Mouse (Mus musculus) natural killer cell, adult 2 months (primary cell): ENCODE results near the gene Rasgrp4.
A peak's percentile ranks its signal among the peaks of the same experiment; 100 is the strongest.
"Not testable (repeated sequence)": the region's sequence is repeated elsewhere in the genome, so short reads cannot be mapped to it uniquely, and the experiment has no call there.

ENCODE experiments used
- DNase-seq, 2 experiments: peaks; one replicate each; pipeline ENCODE4 v3.0.0; 2022; ENCODE audit warnings: low spot score in 2 of 2

Rasgrp4 gene

DNA sequence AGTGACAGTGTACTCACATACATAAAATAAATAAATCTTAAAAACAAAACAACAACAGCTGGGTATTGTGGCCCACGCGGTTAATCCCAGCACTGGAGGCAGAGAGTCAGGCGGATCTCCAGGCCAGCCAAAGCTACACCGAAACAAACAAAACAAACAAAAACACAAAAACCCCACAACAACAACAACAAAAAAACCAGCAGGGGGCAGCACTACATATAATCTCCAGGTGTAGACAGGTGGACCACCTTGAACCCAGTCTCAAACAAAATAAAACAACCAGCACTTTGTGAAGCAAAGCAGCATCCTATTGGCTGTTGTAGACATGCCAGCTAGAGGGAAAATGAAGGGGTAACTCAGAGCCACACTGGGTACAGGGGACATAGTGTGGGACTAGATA lies 43.5 kb downstream of the Rasgrp4 start:
- no peak for DNase-seq

DNA sequence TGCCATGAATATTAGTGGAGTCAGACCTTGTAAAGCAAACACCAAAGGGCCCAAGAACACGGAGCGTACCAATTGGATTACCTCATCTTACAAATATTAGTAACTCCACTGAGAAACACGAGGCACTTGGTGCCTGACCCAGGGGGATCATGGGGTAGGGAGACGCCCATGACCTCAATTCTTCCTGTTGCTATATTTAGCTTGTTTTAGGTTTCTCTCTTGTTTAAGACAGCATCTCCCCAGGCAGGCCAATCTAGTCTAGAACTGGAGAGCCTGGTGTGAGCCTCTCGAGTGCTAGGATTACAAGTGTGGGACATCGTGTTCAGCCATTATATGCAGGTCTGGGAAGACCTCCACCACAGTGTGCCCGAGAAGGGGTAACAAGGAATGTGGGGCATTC lies 44.7 kb downstream of the Rasgrp4 start:
- peak in 1 of 2 experiments; percentile 53 for DNase-seq

DNA sequence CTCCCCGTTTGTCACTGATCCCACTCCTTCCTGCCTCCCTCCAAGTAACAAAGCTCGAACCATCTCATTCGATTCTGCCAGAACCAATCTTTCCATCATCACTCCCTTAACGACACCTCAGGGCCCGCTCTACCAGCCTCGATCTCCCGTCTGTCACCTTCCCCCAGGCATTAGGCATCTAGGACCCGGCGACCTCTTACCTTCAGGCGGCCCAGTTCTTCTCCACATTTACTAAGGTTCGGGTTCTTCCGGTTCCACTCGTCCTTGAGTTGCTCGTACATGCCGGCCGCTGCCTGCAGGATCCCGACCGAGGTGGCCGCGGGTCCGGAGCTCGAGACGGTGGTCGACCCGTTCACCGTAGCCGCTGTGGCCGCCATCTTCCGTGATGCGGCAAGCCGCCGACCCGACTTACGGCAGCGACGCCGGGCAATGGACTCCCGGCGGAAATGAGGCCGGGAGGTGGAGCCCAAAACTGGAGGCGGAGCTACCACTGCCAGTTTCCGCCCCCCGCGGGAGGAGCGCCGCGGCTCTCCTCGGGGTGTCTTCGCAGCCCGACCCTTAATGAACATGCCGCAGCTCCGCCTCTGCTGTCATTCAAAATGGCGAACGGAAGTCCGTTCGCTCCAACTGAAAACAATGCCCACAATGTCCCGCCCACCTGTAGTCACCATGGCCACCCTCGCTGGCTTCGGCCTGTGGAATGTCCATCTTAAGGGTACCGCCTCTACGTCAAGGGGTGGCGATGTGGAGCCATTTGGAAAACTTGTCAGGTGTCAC lies 45.6 kb downstream of the Rasgrp4 start, which contains the start of gene Psmd8:
Gene Psmd8 (minus strand): TSS at position 625 of the 777 bp plus-strand sequence.
- DNase-seq, result peak; percentile 96 to 97

DNA sequence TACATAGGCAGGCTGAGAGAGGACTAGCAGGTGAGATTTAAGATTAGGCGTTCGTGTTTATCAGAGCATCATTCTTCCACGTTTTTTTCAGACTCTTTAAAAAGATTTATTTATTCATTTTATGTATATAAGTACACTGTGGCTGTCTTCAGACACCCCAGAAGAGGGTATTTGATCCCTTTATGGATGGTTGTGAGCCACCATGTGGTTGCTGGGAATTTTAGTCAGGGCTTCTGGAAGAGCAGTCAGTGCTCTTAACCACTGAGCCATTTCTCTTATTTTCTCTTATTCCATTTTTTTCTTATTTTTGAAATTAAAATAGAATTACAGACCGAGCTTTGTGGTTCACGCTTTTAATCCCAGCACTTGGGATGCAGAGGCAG lies 46.2 kb downstream of the Rasgrp4 start:
- no peak for DNase-seq

DNA sequence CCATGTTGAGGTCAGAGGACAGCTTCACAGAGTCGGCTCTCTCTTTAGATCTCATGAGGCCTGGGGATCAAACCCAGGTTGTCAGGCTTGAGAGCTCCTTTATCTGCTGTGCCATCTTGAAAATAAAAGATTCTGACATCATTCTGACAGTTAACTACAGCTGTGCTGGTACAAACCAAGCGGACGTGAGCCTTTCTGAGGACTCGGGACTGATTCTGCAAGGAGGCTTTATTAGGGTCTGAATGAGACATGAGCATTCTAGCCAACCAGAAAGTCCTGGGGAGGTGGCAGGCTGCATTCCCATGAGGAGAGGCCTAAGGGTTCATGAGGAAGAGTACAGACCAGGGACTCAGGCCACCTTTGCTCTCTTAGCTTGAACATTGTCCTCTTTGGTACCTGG lies 46.7 kb downstream of the Rasgrp4 start:
- not testable (repeated sequence) for DNase-seq

DNA sequence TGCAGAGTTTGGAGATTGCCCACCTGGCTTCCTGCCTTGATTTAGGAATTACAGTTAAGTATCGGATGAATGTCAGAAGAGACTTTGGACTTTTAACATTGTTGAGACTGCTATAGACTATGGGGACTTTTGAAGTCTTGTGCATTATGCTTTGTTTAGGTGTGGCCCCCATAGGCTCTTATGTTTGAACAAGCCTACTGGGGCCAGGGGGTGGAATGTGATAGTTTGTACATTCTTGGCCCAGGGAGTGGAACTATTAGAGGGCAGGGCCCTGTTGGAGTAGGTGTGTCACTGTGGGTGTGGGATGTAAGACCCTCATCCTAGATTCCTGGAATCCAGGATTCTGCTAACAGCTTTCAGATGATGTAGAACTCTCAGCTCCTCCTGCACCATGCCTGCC lies 59.6 kb downstream of the Rasgrp4 start:
- DNase-seq, result not testable (repeated sequence)

DNA sequence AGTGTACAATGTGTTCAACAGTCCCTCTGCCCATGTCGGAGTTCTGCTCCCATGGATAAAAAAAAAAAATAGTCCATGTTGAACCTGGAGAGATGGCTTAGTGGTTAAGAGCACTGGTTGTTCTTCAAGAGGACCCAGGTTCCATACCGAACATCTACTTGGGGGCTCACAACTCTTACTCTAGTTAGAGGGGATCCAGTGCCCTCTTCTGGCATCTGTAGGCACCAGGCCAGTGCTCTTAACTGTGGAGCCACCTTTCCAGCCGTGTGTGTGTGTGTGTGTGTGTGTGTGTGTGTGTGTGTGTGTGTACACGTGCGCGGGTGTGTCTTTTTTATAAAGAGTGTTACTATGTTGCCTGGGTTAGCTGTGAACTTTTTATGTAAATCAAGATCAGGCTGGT lies 67.9 kb downstream of the Rasgrp4 start:
- no peak for DNase-seq
